Mouse (Mus musculus) forebrain, postnatal 0 days (tissue): ENCODE measurements around the gene Ptprr. TPM values are rescaled to one million over a fixed set of nuclear protein-coding genes. Genes with fewer than 3 reads are reported as not detected.

Experiments used
- ATAC-seq: fragments of 200-750 bp; cut with Nextera tagmentation; 2 replicates; pipeline ENCODE4 v1.8.0; 2017; ENCODE audit warnings: mild to moderate bottlenecking, moderate library complexity
- DNase-seq: peaks from one replicate; pipeline ENCODE4 v3.0.0-alpha.2; 2015
- H3K27ac ChIP-seq: fragments of 300-500 bp; sonication (generic); 2 replicates; pipeline ENCODE4 v1.5.1; 2014; ENCODE audit warnings: low read depth, mild to moderate bottlenecking, antibody characterized with exemption, low read length, moderate library complexity, mixed read lengths
- H3K27me3 ChIP-seq: fragments of 300-500 bp; sonication (generic); 2 replicates; pipeline ENCODE4 v1.6.1; 2014; ENCODE audit warnings: mild to moderate bottlenecking, low read length, mixed read lengths; ENCODE audit not compliant: insufficient read depth
- H3K36me3 ChIP-seq: fragments of 300-500 bp; sonication (generic); 2 replicates; pipeline ENCODE4 v1.6.1; 2014; ENCODE audit warnings: mild to moderate bottlenecking, moderate library complexity; ENCODE audit not compliant: insufficient read depth
- H3K4me1 ChIP-seq: fragments of 300-500 bp; sonication (generic); 2 replicates; pipeline ENCODE4 v1.6.1; 2014; ENCODE audit warnings: antibody characterized with exemption; ENCODE audit not compliant: insufficient read depth
- H3K4me2 ChIP-seq: fragments of 300-500 bp; sonication (generic); 2 replicates; pipeline ENCODE4 v1.6.1; 2014; ENCODE audit warnings: low read depth, mild to moderate bottlenecking, moderate library complexity
- H3K4me3 ChIP-seq: fragments of 300-500 bp; sonication (generic); 2 replicates; pipeline ENCODE4 v1.5.1; 2014; ENCODE audit warnings: low read depth, low read length, mixed read lengths
- H3K9ac ChIP-seq: fragments of 300-500 bp; sonication (generic); 2 replicates; pipeline ENCODE4 v1.6.1; 2014; ENCODE audit warnings: mild to moderate bottlenecking
- H3K9me3 ChIP-seq: fragments of 300-500 bp; sonication (generic); 2 replicates; pipeline ENCODE4 v1.6.1; 2016; ENCODE audit warnings: low read length
- CTCF ChIP-seq: sonication (generic); IDR thresholded peaks from 2 replicates; pipeline ENCODE4 v1.5.1; 2016; ENCODE audit warnings: antibody characterized with exemption, control low read depth, low read depth
- WGBS: fragments of 180-500 bp; shearing (Covaris S2); extraction: QIAGEN DNeasy Blood & Tissue Kit; methylation state at CpG from one replicate; pipeline ENCODE4 v1.1.7; 2014; 5-methylcytosine and 5-hydroxymethylcytosine counted together
- polyA plus RNA-seq: library from polyadenylated mRNA; unstranded; fragments of >200 nt; fragmentation: Nextera tagmentation; extraction: Ambion mirVana; gene quantifications from 2 replicates; pipeline ENCODE4 v1.2.1, GENCODE M21; 2015
- total RNA-seq: library from RNA; depleted of rRNA; stranded (reverse); fragments of >200 nt; gene quantifications from 2 replicates; pipeline ENCODE4 v1.2.3, GENCODE M21; 2014

Gene Ptprr
- total and polyA plus RNA-seq, 2 experiments from 2014 or later = 19.6 to 21.3 TPM

- H3K4me3 ChIP-seq = no peak overlapping the region
- ATAC-seq = no peak
- no peak for TF ChIP-seq CTCF
- H3K36me3 ChIP-seq = no peaks in the 10 kb centered on the region
- DNase-seq = no peak
- no peaks in the 10 kb centered on the region for H3K27me3 ChIP-seq
- H3K4me1 ChIP-seq = no peaks in the 10 kb centered on the region
- 89% methylated on average over 4 of the region's 4 CpGs for WGBS
- H3K9ac ChIP-seq = no peak overlapping the region
- H3K27ac ChIP-seq = no peak overlapping the region
- H3K4me2 ChIP-seq = no peak overlapping the region
- H3K9me3 ChIP-seq = no peaks in the 10 kb centered on the region
These were observed 113.2 kb downstream of the Ptprr start for GRCm38 (mm10) chr10:116131223-116131622.

- Histone ChIP-seq H3K4me3 (no peak overlapping the region), H3K36me3 (no peaks in the 10 kb centered on the region), H3K9me3 (no peaks in the 10 kb centered on the region), H3K27ac (no peak overlapping the region), H3K4me1 (no peaks in the 10 kb centered on the region), H3K4me2 (no peak overlapping the region), H3K9ac (no peak overlapping the region), H3K27me3 (no peaks in the 10 kb centered on the region)
- ATAC-seq = no peak
- WGBS = 81% methylated on average over 4 of the region's 4 CpGs
- DNase-seq = no peak
- no peak for TF ChIP-seq CTCF
These were observed 114.2 kb downstream of the Ptprr start for GRCm38 (mm10) chr10:116132233-116132632.

DNA sequence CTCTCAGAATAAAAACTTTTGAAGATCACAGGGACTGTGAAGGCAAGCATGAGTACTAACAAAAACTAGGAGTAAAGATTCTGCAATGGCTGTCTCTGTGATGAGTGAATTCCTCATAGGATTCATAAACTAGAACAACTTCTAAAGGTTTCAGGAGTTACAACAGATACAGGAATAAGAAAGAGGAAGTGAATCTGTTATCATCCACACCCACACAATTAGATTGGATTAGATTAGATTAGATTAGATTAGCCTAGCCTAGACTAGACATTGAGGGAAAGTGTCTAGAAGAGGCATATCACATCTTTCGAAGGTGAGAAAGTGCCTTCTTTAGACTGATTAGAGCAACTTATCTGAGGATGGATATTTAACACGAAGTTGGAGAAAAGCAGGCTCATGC, 117.2 kb downstream of the Ptprr start:
- H3K27me3 ChIP-seq = no peaks in the 10 kb centered on the region
- H3K4me1 ChIP-seq = no peaks in the 10 kb centered on the region
- no peaks in the 10 kb centered on the region for H3K36me3 ChIP-seq
- no peak overlapping the region for H3K4me2 ChIP-seq
- H3K4me3 ChIP-seq = no peak overlapping the region
- TF ChIP-seq CTCF = no peak
- no peaks in the 10 kb centered on the region for H3K9me3 ChIP-seq
- ATAC-seq = no peak
- DNase-seq = no peak
- no peak overlapping the region for H3K9ac ChIP-seq
- 85% methylated on average over 2 of the region's 2 CpGs for WGBS
- H3K27ac ChIP-seq = no peak overlapping the region

GRCm38 (mm10) chr10:116140226-116140625, 122.2 kb downstream of the Ptprr start:
- 96% methylated on average over 8 of the region's 8 CpGs for WGBS

DNA sequence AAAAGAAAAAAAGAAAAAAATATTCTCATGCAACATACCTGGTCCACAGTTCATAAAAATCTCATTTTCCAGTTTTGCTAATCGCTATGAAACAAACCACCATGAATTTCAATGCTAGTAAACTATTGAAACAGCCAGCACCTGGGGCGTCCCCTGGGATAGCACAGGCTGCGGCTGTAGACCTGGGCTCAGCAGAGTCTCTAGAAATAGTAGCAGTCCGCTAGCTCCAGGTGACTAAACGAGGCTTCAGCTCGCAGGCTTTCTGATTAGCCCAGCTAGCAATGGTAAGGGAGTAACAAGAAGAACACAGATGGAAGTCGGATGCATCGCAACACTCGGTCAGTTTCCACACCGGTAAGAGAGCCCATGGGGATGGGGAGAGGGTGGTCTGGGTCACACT, 125.7 kb downstream of the Ptprr start:
- Histone ChIP-seq H3K27me3 (no peaks in the 10 kb centered on the region), H3K27ac (no peak overlapping the region), H3K36me3 (no peaks in the 10 kb centered on the region), H3K4me2 (no peak overlapping the region), H3K9ac (no peak overlapping the region), H3K4me1 (no peaks in the 10 kb centered on the region), H3K4me3 (no peak overlapping the region), H3K9me3 (no peaks in the 10 kb centered on the region)
- no peak for ATAC-seq
- DNase-seq = no peak
- WGBS = 92% methylated on average over 10 of the region's 10 CpGs
- TF ChIP-seq CTCF = no peak

More at GRCm38 (mm10) chr10:116140226-116140625, 122.2 kb downstream of the Ptprr start:
- ATAC-seq (no peak), DNase-seq (no peak)
- Histone ChIP-seq H3K27me3 (no peaks in the 10 kb centered on the region), H3K9ac (no peak overlapping the region), H3K36me3 (no peaks in the 10 kb centered on the region), H3K4me3 (no peak overlapping the region), H3K4me1 (no peaks in the 10 kb centered on the region), H3K9me3 (no peaks in the 10 kb centered on the region), H3K27ac (no peak overlapping the region), H3K4me2 (no peak overlapping the region)
- no peak for TF ChIP-seq CTCF

DNA sequence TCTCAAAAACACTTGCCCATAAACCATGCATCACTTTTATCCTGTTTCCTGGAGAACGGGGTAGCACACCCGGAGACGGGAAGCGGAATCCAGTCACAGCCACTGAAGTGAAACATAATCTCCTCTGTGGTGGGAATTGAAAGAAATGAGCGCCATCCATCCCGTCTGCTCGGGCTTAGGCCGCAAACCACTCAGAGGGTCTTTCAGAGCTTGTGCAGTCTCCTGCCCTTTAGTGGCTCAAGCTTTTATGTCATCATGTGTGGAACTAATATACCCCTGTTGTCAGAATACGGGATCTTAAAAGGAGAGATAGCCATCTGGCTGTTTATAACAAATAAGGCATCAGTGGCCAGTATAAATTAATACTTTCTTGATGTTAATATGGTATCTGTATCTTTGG, 128.1 kb downstream of the Ptprr start:
- DNase-seq = no peak

DNA sequence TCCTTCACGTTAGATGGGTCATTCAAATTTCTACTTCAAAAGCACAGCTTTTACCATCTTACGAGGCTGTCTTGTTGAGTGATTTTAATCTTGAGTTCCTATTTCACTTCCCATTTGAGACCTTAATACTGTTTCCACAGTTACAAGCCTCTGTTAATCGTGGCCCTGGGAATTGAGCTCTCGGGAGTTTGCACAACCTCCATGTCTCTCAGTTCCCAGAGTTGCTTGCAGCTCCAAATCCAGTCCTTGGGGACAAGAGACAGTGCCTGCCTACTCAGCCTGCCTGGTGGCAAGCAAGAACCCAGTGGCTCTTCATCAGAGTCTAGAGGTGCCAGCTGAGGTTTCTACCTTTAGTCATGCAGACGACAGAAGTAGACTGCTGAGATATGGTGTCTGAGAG, 136.7 kb downstream of the Ptprr start:
- H3K4me3 ChIP-seq = no peak overlapping the region
- DNase-seq = no peak

More for the DNA sequence above, 128.1 kb downstream of the Ptprr start:
- Histone ChIP-seq H3K9ac (no peak overlapping the region), H3K4me3 (no peak overlapping the region), H3K27ac (no peak overlapping the region), H3K4me2 (no peak overlapping the region), H3K36me3 (no peaks in the 10 kb centered on the region), H3K4me1 (no peaks in the 10 kb centered on the region), H3K27me3 (no peaks in the 10 kb centered on the region), H3K9me3 (no peaks in the 10 kb centered on the region)
- WGBS = 29% methylated on average over 9 of the region's 9 CpGs
- TF ChIP-seq CTCF = no peak
- peak; percentile 23; the same call in 1 of the 2 replicates for ATAC-seq

GRCm38 (mm10) chr10:116156699-116157098, 138.7 kb downstream of the Ptprr start:
- Histone ChIP-seq H3K36me3 (no peaks in the 10 kb centered on the region), H3K4me3 (no peak overlapping the region), H3K4me1 (no peaks in the 10 kb centered on the region), H3K9ac (no peak overlapping the region), H3K9me3 (no peaks in the 10 kb centered on the region), H3K27ac (no peak overlapping the region), H3K4me2 (no peak overlapping the region), H3K27me3 (no peaks in the 10 kb centered on the region)
- WGBS = 81% methylated on average over 1 of the region's 1 CpGs
- no peak for TF ChIP-seq CTCF
- DNase-seq (no peak), ATAC-seq (no peak)

More for the DNA sequence above, 136.7 kb downstream of the Ptprr start:
- no peak overlapping the region for H3K4me2 ChIP-seq
- H3K27me3 ChIP-seq = no peaks in the 10 kb centered on the region
- no peak for ATAC-seq
- no peaks in the 10 kb centered on the region for H3K9me3 ChIP-seq
- H3K27ac ChIP-seq = no peak overlapping the region
- no peaks in the 10 kb centered on the region for H3K4me1 ChIP-seq
- no peak overlapping the region for H3K9ac ChIP-seq
- WGBS = 68% methylated on average over 5 of the region's 5 CpGs
- no peak for TF ChIP-seq CTCF
- no peaks in the 10 kb centered on the region for H3K36me3 ChIP-seq
